Mouse (Mus musculus) embryonic facial prominence, embryonic 11.5 days (tissue): ENCODE measurements at regions not wholly inside any gene's neighbourhood (a gene's known extent, or its start where the extent isn't known, plus 50 kb on each side); places are given as distances from the start of the nearest gene placed in this dataset.

Experiments
- ATAC-seq: fragments of 200-750 bp; cut with Nextera tagmentation; replicated peaks from 2 replicates; pipeline ENCODE4 v1.8.0; 2017; ENCODE audit warnings: low read depth; ENCODE audit not compliant: insufficient number of reproducible peaks, low FRiP score, low TSS enrichment
- DNase-seq: peaks from one replicate; pipeline ENCODE4 v3.0.0-alpha.2; 2015; ENCODE audit warnings: low spot score
- H3K27ac ChIP-seq: fragments of 300-500 bp; sonication (generic); replicated peaks from 2 replicates; pipeline ENCODE4 v1.5.1; 2014; ENCODE audit warnings: mild to moderate bottlenecking, low read depth, low read length, control low read depth
- H3K27me3 ChIP-seq: fragments of 300-500 bp; sonication (generic); 2 replicates; pipeline ENCODE4 v1.6.1; 2014; ENCODE audit warnings: mild to moderate bottlenecking, low read length, moderate library complexity, mixed read lengths; ENCODE audit not compliant: control insufficient read depth, insufficient read depth
- H3K36me3 ChIP-seq: fragments of 300-500 bp; sonication (generic); replicated peaks from 2 replicates; pipeline ENCODE4 v1.6.1; 2014; ENCODE audit warnings: low read depth, mild to moderate bottlenecking, low read length, moderate library complexity, mixed read lengths; ENCODE audit not compliant: control insufficient read depth, insufficient read depth
- H3K4me1 ChIP-seq: fragments of 300-500 bp; sonication (generic); 2 replicates; pipeline ENCODE4 v1.6.1; 2014; ENCODE audit warnings: low read length, mixed read lengths; ENCODE audit not compliant: control insufficient read depth, insufficient read depth
- H3K4me2 ChIP-seq: fragments of 300-500 bp; sonication (generic); 2 replicates; pipeline ENCODE4 v1.6.1; 2014; ENCODE audit warnings: low read depth, mild to moderate bottlenecking, control low read depth, low read length, moderate library complexity
- H3K4me3 ChIP-seq: fragments of 300-500 bp; sonication (generic); 2 replicates; pipeline ENCODE4 v1.5.1; 2014; ENCODE audit warnings: low read depth, low read length, control low read depth
- H3K9ac ChIP-seq: fragments of 300-500 bp; sonication (generic); replicated peaks from 2 replicates; pipeline ENCODE4 v1.6.1; 2014; ENCODE audit warnings: mild to moderate bottlenecking, control low read depth, low read length
- H3K9me3 ChIP-seq: fragments of 300-500 bp; sonication (generic); replicated peaks from 2 replicates; pipeline ENCODE4 v1.6.1; 2016; ENCODE audit warnings: mild to moderate bottlenecking, low read length, inconsistent platforms, mixed read lengths; ENCODE audit not compliant: control insufficient read depth
- WGBS: fragments of 180-500 bp; shearing (Covaris S2); extraction: QIAGEN DNeasy Blood & Tissue Kit; methylation state at CpG from one replicate; pipeline ENCODE4 v1.1.7; 2014; 5-methylcytosine and 5-hydroxymethylcytosine counted together

GRCm38 (mm10) chr9:88214758-88215157 is 112.2 kb upstream of the Nt5e start:
- Histone ChIP-seq H3K9me3 (no peaks in the 10 kb centered on the region), H3K4me1 (no peaks in the 10 kb centered on the region), H3K9ac (no peak overlapping the region), H3K4me3 (no peak overlapping the region), H3K4me2 (no peak overlapping the region), H3K27ac (no peak overlapping the region), H3K27me3 (no peaks in the 10 kb centered on the region), H3K36me3 (no peaks in the 10 kb centered on the region)
- WGBS: 73% methylated on average over 6 of the region's 6 CpGs
- ATAC-seq: no peak
- DNase-seq: no peak

DNA sequence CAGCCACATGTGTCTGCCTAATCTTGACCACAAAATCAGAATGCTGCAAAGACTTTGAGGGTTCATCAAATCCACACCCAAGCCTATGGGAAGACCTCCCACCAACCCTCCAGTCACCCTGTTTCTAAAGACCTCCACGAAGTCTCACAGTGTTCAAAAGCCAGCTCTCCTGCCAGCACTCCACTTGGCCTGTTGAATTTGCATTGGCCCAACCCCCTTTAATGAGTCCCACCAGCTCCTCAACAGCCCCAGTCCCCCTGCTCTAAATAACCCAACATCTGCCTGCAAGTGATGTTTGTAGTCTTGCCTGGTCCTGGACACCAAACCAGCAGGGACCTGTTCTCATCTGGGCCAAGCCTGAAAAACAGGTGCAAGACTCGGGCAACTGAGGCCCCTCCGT is 106.6 kb upstream of the Nt5e start:
- no peak overlapping the region for H3K27ac ChIP-seq
- H3K4me2 ChIP-seq: no peak overlapping the region
- WGBS: 75% methylated on average over 3 of the region's 3 CpGs
- H3K27me3 ChIP-seq: no peaks in the 10 kb centered on the region
- ATAC-seq (0 out of 2 replicates have a peak, but pooled peaks have one; percentile 26), DNase-seq (no peak)
- H3K4me3 ChIP-seq: no peak overlapping the region
- no peaks in the 10 kb centered on the region for H3K4me1 ChIP-seq
- no peaks in the 10 kb centered on the region for H3K9me3 ChIP-seq
- H3K9ac ChIP-seq: no peak overlapping the region
- H3K36me3 ChIP-seq: no peaks in the 10 kb centered on the region

DNA sequence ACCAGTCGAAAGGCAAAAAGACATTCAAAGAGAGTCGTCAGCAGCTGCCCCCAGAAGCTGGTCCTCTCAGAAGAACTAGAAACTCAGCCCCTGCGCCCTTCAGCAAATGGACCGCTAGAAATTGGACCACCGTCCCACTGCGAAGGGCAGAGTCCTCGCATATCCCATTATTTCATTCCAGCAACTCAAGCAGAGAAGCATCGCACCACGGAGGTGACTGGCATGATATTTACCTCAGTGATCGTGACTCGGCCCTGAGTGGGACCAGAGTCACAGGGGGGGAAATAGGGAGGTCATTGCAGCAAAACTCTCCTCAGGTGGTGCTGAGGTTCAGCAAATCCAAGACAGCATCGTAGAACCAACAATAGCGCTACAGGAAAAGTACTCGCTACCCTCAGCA is 105.7 kb upstream of the Nt5e start:
- Histone ChIP-seq H3K4me2 (no peak overlapping the region), H3K4me1 (no peaks in the 10 kb centered on the region), H3K9ac (no peak overlapping the region), H3K36me3 (no peaks in the 10 kb centered on the region), H3K27ac (no peak overlapping the region), H3K27me3 (no peaks in the 10 kb centered on the region), H3K4me3 (no peak overlapping the region), H3K9me3 (no peaks in the 10 kb centered on the region)
- DNase-seq (no peak), ATAC-seq (no peak)
- WGBS: 83% methylated on average over 14 of the region's 14 CpGs

- no peaks in the 10 kb centered on the region for H3K9me3 ChIP-seq
- 20% methylated on average over 7 of the region's 7 CpGs for WGBS
- ATAC-seq (no peak), DNase-seq (peak; percentile 85)
- no peak overlapping the region for H3K9ac ChIP-seq
- no peaks in the 10 kb centered on the region for H3K4me1 ChIP-seq
- H3K4me2 ChIP-seq: no peak overlapping the region
- H3K36me3 ChIP-seq: no peaks in the 10 kb centered on the region
- H3K27me3 ChIP-seq: no peaks in the 10 kb centered on the region
- no peak overlapping the region for H3K27ac ChIP-seq
- H3K4me3 ChIP-seq: no peak overlapping the region
Measured at GRCm38 (mm10) chr9:88221850-88222353, 105.1 kb upstream of the Nt5e start.

DNA sequence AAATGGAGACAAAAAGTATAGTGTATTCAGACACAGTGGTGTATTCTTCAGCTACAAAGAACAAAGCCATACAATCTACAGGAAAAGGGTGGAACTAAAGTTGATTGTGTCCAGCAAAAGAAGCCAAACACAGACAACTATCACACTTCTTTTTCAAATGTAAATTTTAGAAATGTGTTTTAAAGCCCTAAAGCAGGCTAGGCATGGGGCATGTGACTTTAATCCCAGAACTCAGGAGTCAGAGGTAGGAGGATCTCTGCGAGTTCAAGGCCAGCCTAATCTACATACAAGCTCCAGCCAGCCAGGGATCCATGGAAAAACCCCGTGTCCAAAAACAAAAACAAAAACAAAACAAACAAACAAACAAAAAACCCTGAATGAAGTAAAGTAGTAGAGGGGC is 89.9 kb upstream of the Nt5e start:
- H3K4me3 ChIP-seq: no peak overlapping the region
- H3K4me2 ChIP-seq: no peak overlapping the region
- no peaks in the 10 kb centered on the region for H3K4me1 ChIP-seq
- no peak overlapping the region for H3K9ac ChIP-seq
- no peaks in the 10 kb centered on the region for H3K27me3 ChIP-seq
- DNase-seq: no peak
- H3K36me3 ChIP-seq: no peaks in the 10 kb centered on the region
- no peak overlapping the region for H3K27ac ChIP-seq
- WGBS: 52% methylated on average over 2 of the region's 2 CpGs
- no peak for ATAC-seq
- H3K9me3 ChIP-seq: no peaks in the 10 kb centered on the region

- no peak overlapping the region for H3K4me3 ChIP-seq
- no peaks in the 10 kb centered on the region for H3K9me3 ChIP-seq
- ATAC-seq (no peak), DNase-seq (no peak)
- no peak overlapping the region for H3K9ac ChIP-seq
- no peak overlapping the region for H3K27ac ChIP-seq
- WGBS: 74% methylated on average over 5 of the region's 5 CpGs
- no peak overlapping the region for H3K4me2 ChIP-seq
- H3K36me3 ChIP-seq: no peaks in the 10 kb centered on the region
- no peaks in the 10 kb centered on the region for H3K27me3 ChIP-seq
- no peaks in the 10 kb centered on the region for H3K4me1 ChIP-seq
Measured at GRCm38 (mm10) chr9:88238346-88238745, 88.7 kb upstream of the Nt5e start.

DNA sequence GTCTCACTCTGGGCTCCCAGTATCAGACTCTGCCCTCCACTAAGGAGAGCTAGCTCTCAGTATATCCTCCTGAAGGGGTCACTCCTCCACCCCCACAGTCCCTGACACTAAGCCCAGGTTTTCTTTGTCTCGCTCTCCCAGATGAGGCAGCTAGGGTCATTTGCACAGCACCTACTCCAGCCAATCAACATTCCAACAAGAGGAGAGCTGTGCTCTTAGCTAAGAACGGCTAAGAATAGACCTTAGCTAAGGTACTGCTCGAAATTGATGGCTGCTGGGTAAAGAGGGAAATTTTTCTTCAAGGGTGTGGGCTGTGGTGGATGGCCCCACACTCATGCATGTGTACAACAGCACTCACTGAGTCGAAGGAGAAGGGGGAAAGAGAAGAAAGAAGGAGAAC is 86.3 kb upstream of the Nt5e start:
- 26% methylated on average over 4 of the region's 4 CpGs for WGBS
- no peak overlapping the region for H3K4me3 ChIP-seq
- ATAC-seq (no peak), DNase-seq (no peak)
- no peaks in the 10 kb centered on the region for H3K4me1 ChIP-seq
- no peaks in the 10 kb centered on the region for H3K36me3 ChIP-seq
- peak overlapping the region; percentile 54; the same call in 1 of the 2 replicates for H3K9ac ChIP-seq
- no peak overlapping the region for H3K27ac ChIP-seq
- H3K4me2 ChIP-seq: no peak overlapping the region
- H3K9me3 ChIP-seq: no peaks in the 10 kb centered on the region
- no peaks in the 10 kb centered on the region for H3K27me3 ChIP-seq

DNA sequence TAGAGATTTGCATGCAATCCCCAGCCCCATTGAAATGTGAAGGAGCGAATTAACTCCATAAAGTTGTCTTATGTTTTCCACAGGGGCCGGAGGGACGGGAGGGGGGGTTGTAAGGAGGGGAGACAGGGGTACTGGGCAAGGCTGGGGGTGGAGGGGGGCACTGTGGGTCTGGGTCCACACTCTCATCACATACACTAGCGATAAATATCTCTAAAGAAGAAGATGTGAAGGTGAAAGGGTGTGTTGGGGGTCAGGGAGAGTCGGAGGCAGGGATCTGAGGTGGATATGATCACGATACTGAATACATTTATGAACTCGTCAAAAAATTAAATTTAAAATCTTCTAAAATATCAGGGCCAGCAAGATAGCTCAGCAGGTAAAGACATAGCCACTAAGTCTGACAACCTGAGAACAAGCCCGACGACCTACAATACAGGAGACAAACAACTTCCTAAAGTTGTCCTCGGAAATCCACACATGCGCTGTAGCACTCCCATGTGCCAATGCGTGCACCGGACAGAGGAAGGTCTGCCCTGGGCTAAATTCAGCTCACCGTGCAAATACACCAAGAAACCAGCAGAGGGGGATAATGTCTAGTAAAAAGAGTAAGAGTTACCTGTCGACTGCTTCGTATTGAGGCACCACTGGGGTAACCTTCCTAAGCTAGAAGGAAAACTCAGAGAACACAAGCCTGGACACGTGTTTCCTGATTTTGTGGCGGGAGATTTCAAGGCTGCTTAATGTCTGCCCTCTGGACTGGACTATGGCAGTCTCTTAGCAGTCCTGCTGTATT is 85.6 kb upstream of the Nt5e start:
- Histone ChIP-seq H3K4me2 (peak overlapping the region; percentile 53), H3K9me3 (no peaks in the 10 kb centered on the region), H3K27me3 (no peaks in the 10 kb centered on the region), H3K36me3 (no peaks in the 10 kb centered on the region), H3K4me1 (no peaks in the 10 kb centered on the region), H3K9ac (peak overlapping the region; percentile 54), H3K27ac (no peak overlapping the region), H3K4me3 (peak overlapping the region; percentile 36)
- ATAC-seq (peak; percentile 94), DNase-seq (peak; percentile 96)
- 7% methylated on average over 18 of the region's 18 CpGs for WGBS
